Mouse (Mus musculus): ENCODE measurements around the gene Trpc7.

Trpc7 gene

DNA sequence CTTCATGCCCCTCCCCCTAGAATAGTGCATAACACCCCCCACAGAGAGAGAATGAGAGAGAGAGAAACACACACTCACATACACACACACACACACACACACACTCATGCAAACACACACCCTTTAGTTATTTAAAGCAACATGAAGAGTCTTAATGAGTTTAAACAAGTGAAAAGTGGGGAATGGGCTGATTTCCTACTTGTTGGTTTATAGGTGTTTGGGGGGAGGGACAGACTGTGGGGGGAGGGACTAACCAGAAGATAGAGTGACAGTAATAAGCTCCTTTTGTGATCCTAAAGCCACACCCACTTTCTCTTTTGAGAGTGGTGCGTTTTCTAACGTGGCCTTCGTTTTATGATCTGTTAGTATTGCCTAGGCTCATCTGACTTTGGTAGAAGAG lies at the start of gene Trpc7:
Gene Trpc7 (minus strand): TSS at position 101 of the 400 bp plus-strand sequence.
- no peak for DNase-seq (ENCODE audit: low read depth)

DNA sequence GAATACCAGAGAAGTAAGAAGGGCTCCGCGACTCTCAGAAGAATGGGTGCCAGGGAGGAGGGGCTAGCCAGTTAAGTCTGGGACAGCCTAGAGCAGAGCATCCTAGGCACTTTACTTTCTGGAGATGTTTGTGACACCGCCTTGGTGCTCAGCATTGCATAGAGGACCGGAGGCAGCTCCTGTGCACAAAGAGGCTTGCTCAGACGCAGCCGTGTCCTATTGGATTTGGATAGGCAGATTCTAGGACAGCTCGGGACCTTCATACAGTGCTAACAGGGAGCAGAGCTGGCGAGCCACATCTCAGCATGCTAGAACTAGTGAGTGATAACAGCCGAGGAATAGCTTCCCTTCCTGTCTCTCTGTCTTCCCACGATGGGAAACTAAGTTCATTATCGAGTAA lies 43.5 kb upstream of the Trpc7 start:
- no peak for DNase-seq (ENCODE audit: low read depth)

DNA sequence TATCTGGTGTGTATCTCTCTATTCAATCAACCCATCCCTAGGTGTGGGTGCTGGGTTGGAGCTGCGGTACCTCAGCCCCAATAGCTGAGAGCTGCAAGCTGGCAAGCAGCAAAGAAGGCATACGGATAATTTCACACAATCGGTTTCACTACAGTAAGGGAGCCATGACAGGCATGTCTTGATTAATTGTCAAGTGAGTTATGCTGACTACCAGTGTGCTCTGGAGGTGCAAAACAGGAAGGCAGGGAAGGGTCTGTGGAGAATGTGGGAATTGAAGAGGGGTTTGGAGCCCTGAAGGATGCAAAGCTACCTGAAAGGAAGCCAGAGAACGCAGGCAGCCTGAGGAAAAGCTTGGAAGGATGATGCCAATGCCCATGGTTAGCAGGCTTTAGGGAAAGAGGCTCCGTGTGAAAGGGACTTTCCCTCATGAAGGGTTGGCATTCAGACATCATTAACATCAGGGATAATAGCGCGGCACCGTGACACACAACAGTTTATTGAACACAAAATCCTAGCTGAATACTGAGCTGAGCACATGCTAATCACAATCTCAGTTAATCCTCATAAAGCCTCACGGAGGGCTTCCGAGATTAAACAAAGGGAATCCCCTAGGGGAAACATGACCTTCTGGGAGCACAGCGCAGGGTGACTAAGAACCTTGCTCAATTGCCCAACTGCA lies 38.2 kb upstream of the Trpc7 start:
- DNase-seq (ENCODE audit: low read depth): no peak

DNA sequence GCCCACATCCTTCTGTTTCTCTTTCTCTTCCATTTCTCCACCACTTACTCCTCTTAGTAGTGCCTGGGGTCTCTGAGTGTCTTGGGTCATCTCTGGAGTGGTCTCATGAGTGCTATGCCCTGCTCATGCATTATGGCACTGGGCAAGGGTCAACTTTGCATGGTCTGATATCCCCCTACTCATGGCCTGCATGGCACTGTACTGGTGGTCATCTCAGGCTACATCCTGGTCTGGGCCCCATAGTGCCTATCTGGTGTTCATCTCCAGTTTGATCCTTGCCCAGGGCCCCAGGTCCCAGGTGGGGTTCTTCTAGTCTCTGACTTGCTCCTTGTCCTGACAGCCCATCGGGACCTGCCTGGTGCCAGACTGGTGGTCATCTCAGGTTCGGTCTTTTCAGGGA lies 34.6 kb upstream of the Trpc7 start:
- no peak for DNase-seq (ENCODE audit: low read depth)

DNA sequence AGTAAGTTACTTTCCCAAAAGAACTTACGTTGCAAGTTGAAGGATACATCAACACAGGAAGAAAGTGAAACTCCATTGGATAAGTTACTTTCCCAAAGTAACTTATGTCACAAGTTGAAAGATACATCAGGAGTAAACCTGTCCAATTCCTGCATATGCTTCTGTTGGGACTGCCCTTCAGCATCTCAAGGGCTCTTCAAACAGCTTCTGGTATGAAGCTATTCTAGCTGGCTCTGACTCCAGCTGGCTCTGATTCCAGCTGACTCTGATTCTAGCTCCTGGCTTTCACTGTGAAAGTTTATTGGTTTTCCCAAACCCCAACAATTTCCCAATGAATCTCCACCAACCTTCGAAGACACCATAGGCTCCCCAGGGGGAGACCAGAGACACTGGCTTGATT lies 27.2 kb upstream of the Trpc7 start:
- no peak for DNase-seq (ENCODE audit: low read depth)

DNA sequence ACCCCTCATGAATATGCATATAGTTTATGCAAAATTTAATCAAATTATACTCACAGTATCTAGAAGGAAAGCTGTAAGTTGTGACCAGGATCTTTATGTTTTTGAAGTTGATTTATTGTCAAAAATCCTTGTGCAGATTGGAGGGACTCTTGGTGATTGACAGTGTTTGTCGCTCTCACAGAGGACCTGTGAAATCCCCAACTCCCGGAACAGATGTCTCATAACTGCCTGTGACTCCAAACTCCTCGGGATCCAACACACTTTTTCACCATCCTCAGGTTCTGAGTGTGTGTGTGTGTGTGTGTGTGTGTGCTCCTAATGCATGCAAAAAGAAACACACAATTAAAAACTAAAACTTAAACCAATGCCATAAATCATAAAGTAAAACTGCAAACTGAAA lies 25.5 kb upstream of the Trpc7 start:
- no peak for DNase-seq (ENCODE audit: low read depth)

DNA sequence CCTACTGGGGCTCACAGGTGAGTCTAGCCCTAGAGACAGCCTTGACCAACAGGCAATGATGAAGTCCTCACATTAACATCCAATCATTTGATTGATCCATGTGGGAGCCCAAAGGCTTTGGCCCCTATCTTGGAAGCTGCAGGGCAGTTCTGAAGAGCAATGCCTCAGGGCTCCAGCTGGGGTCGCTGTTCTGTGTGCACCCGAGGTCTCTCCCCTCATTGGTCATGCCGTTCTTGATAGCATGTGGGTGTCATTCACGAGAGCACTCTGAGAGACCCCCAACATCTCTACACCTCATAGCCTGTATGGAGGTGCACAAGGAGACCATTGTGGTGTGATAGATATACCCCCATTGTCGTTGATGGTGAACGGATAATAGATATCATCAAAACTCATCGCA lies 18.9 kb upstream of the Trpc7 start:
- no peak for DNase-seq (ENCODE audit: low read depth)

DNA sequence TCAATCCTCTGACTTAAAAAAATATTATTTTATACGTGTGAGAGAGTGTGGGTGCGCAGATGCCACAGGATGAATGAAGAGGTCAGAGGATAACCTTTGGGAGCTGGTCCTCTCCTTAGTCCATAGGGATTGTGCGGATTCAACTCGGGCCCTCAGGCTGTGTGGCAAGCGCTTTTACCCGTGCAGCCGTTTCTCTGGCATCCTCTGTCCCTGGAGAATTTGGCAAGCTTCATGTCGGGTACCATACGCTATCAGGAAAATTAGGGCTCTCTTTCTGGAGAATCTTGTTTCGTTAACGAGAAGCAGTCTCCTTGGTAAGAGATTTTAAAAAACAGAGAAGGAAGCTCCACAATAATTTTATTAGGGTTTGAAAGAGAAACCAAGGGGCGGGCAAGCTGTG lies 15.3 kb upstream of the Trpc7 start:
- no peak for DNase-seq (ENCODE audit: low read depth)

DNA sequence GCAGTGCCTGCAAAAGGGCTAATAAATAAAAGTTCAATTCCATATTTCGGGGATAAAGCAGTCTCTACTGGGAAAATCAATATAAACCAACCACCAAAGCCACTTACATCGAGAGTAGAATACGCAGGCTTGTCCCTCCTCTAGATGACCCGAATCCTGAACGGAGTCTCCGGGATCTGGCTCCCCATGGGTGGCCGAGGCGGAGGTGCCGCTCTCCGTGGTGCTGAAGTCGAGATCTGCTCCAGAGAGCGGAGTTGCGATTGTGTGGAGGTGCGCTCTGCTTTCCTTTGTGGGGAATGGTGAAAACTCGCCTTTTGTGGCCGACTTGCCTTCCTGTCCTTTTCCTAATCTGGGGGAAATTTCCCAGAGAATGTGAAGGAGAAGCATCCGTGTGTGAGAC lies 407 bp downstream of the Trpc7 start:
- no peak for DNase-seq (ENCODE audit: low read depth)

DNA sequence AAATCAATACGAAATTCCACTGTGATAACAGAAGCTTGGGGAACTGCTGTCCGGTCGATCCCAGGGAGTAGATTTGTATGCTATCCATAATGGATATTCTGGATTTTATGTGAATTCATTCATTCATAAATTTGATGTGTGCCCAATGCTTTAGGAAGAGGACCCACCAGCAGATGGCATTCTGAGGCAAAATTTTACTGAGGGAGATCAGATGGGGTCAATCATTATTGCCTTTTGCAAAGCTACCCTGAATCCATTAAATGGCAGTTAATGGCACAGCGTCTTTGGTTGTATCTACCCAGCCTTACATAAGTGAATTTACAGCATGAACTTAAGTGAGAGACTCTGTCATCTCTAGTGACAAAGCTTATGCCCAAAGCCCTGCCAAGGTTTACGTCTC lies 1.2 kb downstream of the Trpc7 start:
- DNase-seq (ENCODE audit: low read depth): no peak

DNA sequence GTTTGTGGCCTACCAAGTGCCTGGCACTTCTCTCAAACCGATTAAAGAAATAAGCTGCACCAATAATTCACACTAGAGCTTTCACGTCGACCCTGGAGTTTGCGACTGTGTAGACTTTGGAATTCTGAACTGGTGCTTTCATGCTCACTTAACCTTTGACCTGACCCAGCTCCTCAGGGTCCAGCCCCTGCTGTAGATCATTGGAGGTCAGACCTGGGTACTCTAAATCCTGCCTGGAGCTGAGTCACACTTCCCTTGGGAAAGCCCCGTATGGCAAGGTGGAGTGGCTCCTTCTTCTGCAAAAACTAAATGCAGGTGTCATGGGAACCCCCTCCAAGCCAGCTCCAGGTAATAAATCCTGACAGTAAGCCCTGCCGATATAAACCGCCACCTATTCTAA lies 5.9 kb downstream of the Trpc7 start:
- no peak for DNase-seq (ENCODE audit: low read depth)

DNA sequence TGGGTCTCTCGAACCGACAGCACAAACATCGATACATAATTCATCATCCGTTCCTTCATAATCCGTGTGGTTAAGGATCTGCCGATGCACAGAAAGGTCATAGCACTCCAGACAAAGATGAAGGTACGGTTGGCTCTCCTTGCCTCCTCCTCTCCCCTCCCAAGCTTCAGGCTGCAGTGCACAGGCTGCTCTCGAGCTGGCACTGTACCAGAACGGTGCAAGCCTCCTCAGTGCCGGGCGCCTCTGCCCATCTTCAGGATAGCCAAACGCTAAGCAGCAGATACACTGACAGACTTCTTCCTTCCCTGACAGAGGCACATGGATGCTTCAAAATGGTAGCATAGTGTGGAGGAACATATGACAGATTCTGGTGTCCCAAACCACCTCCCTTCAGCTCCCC lies 12.9 kb downstream of the Trpc7 start:
- DNase-seq (ENCODE audit: low read depth): no peak

DNA sequence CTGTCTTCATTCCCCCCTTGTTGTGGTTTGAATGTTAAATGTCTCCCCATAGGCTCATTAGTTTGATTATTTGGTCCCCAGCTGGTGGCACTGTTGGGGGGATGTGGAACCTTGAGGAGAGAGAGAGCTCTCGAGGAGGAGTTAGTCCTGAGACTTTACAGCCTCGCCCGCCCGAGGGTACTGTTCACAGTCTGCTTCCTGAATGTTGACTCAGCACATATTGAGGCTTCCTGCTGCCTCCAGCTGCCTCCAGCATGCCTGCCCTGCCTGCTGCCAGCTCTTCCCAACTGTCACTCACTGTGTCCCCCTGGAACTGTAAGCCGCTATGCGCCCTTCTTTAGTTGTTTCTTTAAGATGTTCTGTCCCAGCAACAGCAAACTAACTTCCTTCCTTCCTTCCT lies 31.2 kb downstream of the Trpc7 start:
- no peak for DNase-seq (ENCODE audit: low read depth)

DNA sequence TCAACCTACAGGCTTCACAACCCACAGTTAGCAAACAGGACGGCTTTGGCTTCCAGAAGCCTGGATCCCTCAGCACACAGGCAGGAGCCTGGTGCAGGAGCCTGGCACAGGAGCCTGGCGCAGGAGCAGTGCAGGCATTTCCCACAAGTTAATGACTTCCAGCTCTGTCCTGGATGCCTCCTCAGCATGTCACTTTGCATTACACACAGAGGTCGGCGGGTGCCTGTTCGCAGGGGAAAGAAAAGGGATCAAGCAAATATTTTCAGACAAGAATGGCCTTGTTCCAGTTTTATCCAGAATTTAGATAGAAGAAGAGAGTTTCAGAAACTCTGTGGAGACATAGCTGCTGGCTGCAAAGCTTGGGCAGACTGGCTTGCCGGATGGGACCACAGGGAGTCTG lies 33.8 kb downstream of the Trpc7 start:
- DNase-seq (ENCODE audit: low read depth): no peak

DNA sequence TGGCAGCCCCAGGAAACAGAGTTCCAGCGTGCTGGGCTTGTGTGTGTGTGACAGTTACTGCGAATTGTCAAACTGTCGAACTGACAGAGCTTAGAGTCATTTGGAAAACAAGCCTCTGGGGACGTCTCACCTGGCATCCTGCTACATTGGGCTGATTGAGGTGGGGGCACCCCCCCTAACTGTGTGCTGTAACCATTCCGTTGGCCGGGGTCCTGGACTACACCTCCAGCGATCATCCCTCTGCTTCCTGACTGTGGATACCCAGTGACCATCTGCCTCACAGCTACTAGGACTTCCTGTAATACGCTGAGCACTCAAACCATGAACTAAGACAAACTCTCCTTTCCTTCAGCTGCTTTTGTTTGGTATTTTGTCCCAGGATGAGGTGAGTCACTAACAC lies 41.3 kb downstream of the Trpc7 start:
- DNase-seq (ENCODE audit: low read depth): no peak

DNA sequence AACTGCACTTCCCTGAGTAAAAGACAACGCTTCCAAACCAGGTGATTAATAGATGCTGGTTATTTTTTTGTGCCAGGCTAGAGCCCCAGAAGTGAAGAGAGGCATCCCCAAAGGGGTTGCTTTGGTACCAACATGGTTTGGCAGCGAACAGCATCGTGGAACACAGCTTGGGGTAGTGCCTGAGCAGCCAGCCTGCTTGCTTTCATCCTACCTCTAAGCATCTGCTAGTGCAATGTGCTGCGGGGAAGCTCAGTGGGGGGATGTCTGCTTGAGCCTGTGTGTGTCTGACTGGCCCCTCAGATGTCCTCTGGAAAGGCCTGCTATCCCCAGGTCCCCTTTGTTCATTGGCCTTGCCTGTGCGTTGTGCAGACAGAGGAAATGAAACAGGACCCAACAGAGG lies 42.4 kb downstream of the Trpc7 start:
- no peak for DNase-seq (ENCODE audit: low read depth)

DNA sequence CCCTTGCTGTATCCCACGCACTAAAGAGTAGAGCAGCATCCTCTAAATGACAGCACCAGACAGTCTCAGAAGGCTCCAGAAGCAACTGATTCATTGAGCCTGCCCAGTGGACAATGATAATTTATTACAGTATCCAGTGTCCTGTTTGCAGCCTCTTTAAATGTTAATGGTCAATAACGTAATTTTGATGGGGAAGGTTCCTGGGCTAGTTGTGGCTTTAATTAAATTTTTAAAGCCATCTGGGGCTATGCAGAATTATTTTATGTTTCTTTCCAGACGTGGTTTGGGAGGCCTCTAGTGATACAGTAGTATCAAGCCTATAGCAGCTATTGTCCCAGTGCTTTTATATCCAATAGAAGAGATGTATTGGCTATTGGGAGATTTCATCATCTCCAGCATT lies 49.9 kb downstream of the Trpc7 start:
- no peak for DNase-seq (ENCODE audit: low read depth)

DNA sequence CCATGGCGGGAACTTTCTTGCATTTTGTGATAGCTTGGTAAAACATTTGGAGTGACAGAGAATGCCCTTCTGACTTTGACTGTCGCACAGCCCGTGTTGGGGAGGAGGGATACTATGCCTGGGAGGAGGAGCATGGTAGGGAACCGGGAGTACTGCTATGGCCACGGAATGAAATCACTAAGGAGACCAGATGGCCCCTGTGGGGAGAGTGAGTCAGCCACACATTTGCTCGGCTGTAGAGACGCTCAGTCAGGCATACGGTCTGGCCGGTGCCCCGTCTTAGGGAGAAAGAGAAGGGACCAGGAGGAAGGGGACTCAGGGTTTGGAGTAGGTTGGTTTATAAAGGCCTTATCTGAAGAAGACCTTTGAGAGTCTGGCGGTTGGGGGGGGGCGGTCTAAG lies 80.3 kb downstream of the Trpc7 start:
- DNase-seq (ENCODE audit: low read depth): no peak

DNA sequence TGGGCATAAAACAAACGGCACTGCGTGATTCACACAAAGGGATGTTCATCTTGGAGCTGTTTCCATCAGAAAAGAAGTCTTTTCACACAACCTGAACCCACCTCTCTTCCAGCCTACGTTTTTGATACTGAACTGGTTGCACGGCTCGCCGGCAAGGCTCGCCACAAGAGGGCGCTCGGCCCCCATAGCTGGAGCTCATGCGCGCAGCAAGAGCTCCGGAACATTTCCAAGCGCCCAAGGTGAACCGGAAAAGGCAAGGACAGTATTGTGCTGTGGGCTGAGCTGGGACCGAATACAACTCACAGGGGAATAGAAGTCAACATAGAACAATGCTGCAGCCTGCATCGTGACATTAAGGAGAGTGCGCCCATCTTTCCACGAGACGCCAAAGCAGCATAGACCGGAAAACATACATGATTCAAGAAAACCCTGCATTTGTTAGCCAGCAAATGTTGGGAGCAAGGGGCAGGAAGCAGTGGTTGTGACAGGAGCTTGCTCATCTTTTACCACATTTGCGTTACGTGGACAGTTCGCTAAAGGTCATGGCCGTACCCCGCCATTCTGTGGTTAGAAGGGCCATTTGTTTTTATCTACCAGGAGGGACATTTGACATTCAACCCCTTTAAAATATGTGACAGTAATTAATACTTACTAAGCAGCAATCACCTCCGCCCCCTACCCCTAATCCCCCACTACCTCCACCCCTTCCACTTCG lies 88.9 kb downstream of the Trpc7 start:
- peak; percentile 65 for DNase-seq (ENCODE audit: low read depth)

DNA sequence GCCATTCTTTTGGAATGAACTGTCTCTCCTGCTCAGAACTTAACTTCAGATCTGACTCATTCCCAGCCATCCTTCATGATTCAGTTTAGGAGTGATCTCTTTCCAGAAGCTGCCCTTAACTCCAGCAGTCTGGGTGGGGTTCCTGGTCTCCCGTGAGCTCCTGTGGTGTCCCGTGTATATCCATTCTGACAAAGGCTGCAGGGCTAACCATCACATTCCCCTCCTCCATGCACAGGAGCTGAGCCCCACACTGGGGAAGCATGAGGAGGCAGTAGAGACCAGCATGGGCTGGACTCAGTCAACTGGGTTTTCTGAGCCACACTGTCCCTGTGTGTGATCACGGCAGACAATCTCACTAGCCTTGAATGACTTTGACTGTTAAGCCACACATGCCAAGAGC lies 90.7 kb downstream of the Trpc7 start:
- DNase-seq (ENCODE audit: low read depth): no peak

DNA sequence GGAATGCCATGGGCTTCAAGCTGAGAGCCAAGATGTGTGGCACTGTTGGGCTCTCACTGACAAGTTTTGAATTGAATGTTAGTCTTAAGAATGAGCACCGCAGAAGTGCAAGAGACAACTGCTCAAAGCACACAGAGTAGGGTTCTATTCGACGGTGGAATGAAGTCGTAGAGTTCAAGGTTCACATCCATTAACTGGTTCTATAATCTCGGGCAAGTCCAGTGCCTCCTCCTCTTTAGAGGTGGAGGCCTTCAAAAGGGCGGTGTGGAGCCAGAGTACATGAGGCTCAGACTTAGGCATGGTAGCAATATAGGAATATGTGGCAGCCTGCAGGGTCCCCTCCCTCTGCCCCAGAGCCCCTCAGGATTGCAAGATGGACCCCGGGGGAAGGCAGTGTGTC lies 98.3 kb downstream of the Trpc7 start:
- DNase-seq (ENCODE audit: low read depth): no peak

DNA sequence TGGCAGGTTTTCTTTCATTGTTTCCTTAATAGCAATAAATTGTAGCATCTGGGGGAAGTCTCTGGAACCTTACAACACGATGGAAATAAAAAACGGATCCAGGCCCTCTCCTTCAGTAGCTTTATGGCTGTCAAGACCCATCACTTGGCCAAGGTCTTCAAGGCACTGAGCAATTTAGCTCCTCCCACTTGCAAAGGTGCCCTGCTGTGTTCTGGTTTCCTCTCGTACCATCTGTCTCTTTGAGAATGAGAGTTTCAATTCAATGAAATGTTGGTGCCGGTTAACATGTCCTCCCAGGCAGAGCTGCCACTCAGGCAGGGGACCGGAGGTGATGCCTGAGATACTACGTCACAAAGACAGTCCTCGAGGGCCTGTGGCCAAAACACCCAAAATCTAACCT lies 100.3 kb downstream of the Trpc7 start:
- DNase-seq (ENCODE audit: low read depth): no peak

DNA sequence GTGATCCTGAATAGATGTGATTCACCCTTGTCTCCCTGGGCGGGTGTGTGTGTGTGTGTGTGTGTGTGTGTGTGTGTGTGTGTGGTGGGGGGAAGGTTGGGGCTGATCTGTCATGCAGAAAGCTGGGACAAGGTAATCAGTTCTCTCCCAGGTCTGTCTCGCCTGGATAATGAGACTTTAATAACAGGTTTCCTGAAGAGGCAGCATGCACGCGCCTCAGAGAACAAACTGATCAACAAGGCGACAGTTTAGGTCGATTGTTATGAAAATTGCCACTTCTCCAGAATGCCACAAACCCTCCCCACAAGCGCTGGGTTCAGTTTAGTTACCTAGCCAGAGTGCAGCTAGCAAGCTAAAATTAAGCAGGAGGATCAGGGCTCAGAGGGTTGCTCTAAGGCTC lies 101.4 kb downstream of the Trpc7 start:
- no peak for DNase-seq (ENCODE audit: low read depth)

DNA sequence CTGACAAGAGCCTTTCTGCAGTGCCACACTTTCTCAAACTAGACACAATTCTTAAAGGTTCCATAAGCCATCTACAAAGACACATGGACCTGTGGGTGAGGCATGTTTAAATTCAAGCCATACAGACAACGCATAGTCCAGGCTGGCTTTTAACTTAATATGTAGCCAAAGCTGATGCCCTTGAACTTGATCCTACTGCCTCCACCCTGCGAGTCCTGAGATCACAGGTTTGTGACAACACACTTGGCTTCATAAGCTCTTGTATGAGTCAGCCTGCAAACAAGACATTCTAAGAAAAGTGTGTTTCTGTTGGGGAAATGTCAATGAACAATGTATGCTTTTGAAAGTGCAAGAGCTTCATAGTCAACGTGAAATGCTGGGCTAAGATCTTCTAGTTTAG lies 102.9 kb downstream of the Trpc7 start:
- DNase-seq (ENCODE audit: low read depth): no peak

Data from naive thymus-derived CD4-positive, alpha-beta T cell, adult 2 months (primary cell).